Mouse (Mus musculus) limb, embryonic 14.5 days (tissue): ENCODE results near the gene Grap2. TPM values are rescaled to one million over a fixed set of nuclear protein-coding genes. Genes with fewer than 3 reads are reported as not detected.

ENCODE experiments used
- ATAC-seq: fragments of 200-750 bp; cut with Nextera tagmentation; 2 replicates; pipeline ENCODE4 v1.8.0; 2017; ENCODE audit warnings: low read depth, moderate number of reproducible peaks, moderate TSS enrichment; ENCODE audit not compliant: low FRiP score
- DNase-seq: peaks from one replicate; pipeline ENCODE4 v3.0.0-alpha.2; 2015; ENCODE audit warnings: low spot score
- H3K27ac ChIP-seq: fragments of 300-500 bp; sonication (generic); replicated peaks from 2 replicates; pipeline ENCODE4 v1.5.1; 2014; ENCODE audit warnings: low read depth, mild to moderate bottlenecking, low read length, moderate library complexity, mixed read lengths
- H3K27me3 ChIP-seq: fragments of 300-500 bp; sonication (generic); 2 replicates; pipeline ENCODE4 v1.6.1; 2014; ENCODE audit warnings: low read length, mixed read lengths; ENCODE audit not compliant: control insufficient read depth, insufficient read depth
- H3K36me3 ChIP-seq: fragments of 300-500 bp; sonication (generic); 2 replicates; pipeline ENCODE4 v1.6.1; 2014; ENCODE audit warnings: mild to moderate bottlenecking, low read length, moderate library complexity, mixed read lengths; ENCODE audit not compliant: control insufficient read depth, insufficient read depth
- H3K4me1 ChIP-seq: fragments of 300-500 bp; sonication (generic); 2 replicates; pipeline ENCODE4 v1.6.1; 2014; ENCODE audit warnings: antibody characterized with exemption, low read length, mixed read lengths; ENCODE audit not compliant: control insufficient read depth, insufficient read depth
- H3K4me2 ChIP-seq: fragments of 300-500 bp; sonication (generic); replicated peaks from 2 replicates; pipeline ENCODE4 v1.6.1; 2014; ENCODE audit warnings: low read depth, mild to moderate bottlenecking, low read length, moderate library complexity; ENCODE audit not compliant: severe bottlenecking
- H3K4me3 ChIP-seq: fragments of 300-500 bp; sonication (generic); replicated peaks from 2 replicates; pipeline ENCODE4 v1.5.1; 2014; ENCODE audit warnings: low read length
- H3K9ac ChIP-seq: fragments of 300-500 bp; sonication (generic); 2 replicates; pipeline ENCODE4 v1.6.1; 2014; ENCODE audit warnings: mild to moderate bottlenecking, low read depth, low read length, moderate library complexity; ENCODE audit not compliant: severe bottlenecking
- H3K9me3 ChIP-seq: fragments of 300-500 bp; sonication (generic); 2 replicates; pipeline ENCODE4 v1.6.1; 2016; ENCODE audit warnings: low read length; ENCODE audit not compliant: control insufficient read depth
- POLR2A ChIP-seq: fragments of 200-500 bp; IDR thresholded peaks from 2 replicates; pipeline ENCODE4 v1.8.0; 2012; ENCODE audit warnings: inconsistent platforms, mild to moderate bottlenecking, moderate library complexity, borderline replicate concordance; ENCODE audit not compliant: insufficient read depth, insufficient read length; ENCODE audit errors: extremely low read depth
- WGBS: fragments of 180-500 bp; shearing (Covaris S2); extraction: QIAGEN DNeasy Blood & Tissue Kit; methylation state at CpG from one replicate; pipeline ENCODE4 v1.1.7; 2014; 5-methylcytosine and 5-hydroxymethylcytosine counted together
- polyA plus RNA-seq, 2 experiments: library from polyadenylated mRNA; depleted of rRNA in 1 of 2; stranded (reverse) in 1 of 2; unstranded in 1 of 2; fragments of >200 nt; fragmentation: Nextera tagmentation in 1 of 2; extraction: Ambion mirVana in 1 of 2; gene quantifications; 2 replicates each; pipeline versions ENCODE4 v1.2.1 to v1.2.3; 2012 to 2014

The Grap2 gene
- polyA plus RNA-seq, 2 experiments = 0.36 to 1.2 TPM

DNA sequence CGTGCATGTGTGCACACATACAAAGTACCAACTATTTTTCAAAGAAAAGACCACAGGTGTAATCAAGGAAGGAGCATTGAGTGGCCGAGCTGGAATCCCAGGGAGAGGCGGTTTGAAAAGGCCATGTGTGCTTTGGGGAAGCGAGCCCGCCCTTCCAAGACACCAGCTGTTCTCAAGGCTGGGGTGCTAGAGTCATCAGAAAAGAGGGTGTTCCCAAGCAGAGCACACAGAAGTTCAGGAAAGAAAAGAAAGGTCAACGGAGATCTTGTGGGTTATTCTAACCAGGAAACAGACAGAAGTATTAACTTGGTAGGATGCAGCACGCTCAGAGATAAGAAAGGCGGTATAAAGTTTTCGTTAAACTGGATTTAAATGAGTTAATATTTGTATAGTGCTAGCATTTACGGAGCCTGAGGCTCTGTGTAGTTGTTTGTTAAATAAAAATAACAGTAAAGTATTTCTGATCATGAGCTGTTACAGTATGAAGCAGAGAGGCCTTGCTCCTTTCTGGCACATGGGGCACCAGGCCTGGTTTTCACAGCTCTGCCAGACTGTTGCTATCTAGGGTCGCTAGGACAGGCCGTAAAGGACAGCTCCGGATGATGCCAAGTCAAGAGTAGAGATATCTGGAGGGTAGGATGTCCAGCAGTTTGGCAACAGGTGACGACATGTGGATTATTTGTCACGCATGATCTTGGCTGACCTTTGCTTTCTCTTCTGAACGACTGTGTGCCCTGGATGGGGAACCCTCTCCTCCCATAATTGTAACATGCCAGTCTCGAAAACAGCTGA, 72.8 kb downstream of the Grap2 start:
- TF ChIP-seq POLR2A = no peak
- Histone ChIP-seq H3K27me3 (no peaks in the 10 kb centered on the region), H3K4me3 (no peak overlapping the region), H3K9me3 (no peaks in the 10 kb centered on the region), H3K9ac (no peak overlapping the region), H3K27ac (no peak overlapping the region), H3K4me1 (peaks cover 8% of the 10 kb centered on the region; the same call in 1 of the 2 replicates), H3K4me2 (no peak overlapping the region), H3K36me3 (no peaks in the 10 kb centered on the region)
- no peak for ATAC-seq
- WGBS = 79% methylated on average over 17 of the region's 17 CpGs
- DNase-seq = no peak

DNA sequence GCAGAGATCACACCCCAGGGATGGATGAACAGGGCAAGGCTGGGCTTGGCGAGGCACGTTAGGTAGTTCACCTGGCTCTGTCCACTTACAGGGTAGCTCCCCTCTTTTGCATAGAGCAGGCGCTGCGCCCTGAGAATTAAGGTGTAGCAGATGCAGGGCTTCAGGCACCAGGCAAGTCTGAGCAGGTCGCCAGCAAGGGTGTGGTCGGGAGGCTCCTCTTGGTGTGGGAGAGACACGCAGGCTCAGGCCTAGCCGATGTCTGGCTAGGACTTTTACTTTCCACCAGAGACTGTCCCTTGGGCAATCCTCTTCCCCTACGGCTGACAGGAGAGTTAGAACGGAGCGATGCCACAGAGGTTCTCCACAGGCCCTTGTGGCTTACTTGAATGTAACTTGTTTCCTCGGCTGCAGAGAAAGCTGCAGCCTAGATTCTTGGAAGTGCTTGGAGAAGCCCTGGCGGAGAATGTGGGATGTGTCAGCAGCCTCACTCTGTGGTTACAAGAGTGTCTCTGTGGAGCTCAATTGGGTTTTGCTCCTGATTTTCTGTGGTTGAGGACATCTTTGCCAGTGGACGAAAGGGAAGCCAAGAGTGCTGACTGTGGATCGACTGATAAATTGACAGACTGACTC, 76.7 kb downstream of the Grap2 start:
- WGBS = 61% methylated on average over 13 of the region's 15 CpGs
- H3K27ac ChIP-seq = no peak overlapping the region

GRCm38 (mm10) chr15:80650412-80650811, 78.0 kb downstream of the Grap2 start:
- Histone ChIP-seq H3K27me3 (no peaks in the 10 kb centered on the region), H3K36me3 (no peaks in the 10 kb centered on the region), H3K4me2 (no peak overlapping the region), H3K9me3 (no peaks in the 10 kb centered on the region), H3K4me1 (peaks cover 8% of the 10 kb centered on the region; the same call in 1 of the 2 replicates), H3K9ac (no peak overlapping the region), H3K27ac (no peak overlapping the region), H3K4me3 (no peak overlapping the region)
- DNase-seq = no peak
- WGBS = 67% methylated on average over 2 of the region's 2 CpGs
- no peak for ATAC-seq
- no peak for TF ChIP-seq POLR2A

More for the DNA sequence above, 76.7 kb downstream of the Grap2 start:
- Histone ChIP-seq H3K9me3 (no peaks in the 10 kb centered on the region), H3K27me3 (no peaks in the 10 kb centered on the region), H3K4me2 (no peak overlapping the region), H3K36me3 (no peaks in the 10 kb centered on the region), H3K4me1 (peaks cover 8% of the 10 kb centered on the region; the same call in 1 of the 2 replicates), H3K9ac (no peak overlapping the region), H3K4me3 (no peak overlapping the region)
- ATAC-seq (no peak), DNase-seq (no peak)
- TF ChIP-seq POLR2A = no peak

DNA sequence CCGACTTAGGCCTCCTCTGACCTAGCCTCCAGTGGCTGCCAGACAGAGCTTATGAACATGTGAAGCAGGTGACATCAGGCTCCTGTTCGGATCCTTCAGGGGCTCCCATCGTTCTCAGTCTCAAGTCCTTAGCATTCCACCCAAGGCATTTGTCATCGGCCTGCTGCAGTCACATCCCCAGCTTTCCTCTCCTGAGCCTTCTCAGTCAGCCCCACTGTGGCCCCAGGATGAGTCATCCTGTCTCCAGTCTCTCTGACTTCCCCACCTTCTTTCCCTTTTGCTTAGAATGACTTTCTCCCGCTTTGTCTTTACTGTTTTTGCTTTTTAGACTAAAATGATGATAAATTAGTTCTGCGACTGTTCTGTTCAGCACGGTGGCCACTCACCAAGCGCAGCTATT, 81.5 kb downstream of the Grap2 start:
- ATAC-seq = no peak
- WGBS = 67% methylated on average over 8 of the region's 8 CpGs

GRCm38 (mm10) chr15:80658815-80659471, 86.5 kb downstream of the Grap2 start:
- Histone ChIP-seq H3K9me3 (no peaks in the 10 kb centered on the region), H3K27me3 (no peaks in the 10 kb centered on the region), H3K4me1 (no peaks in the 10 kb centered on the region), H3K4me3 (no peak overlapping the region), H3K9ac (no peak overlapping the region), H3K27ac (no peak overlapping the region), H3K4me2 (no peak overlapping the region), H3K36me3 (no peaks in the 10 kb centered on the region)
- DNase-seq (no peak), ATAC-seq (no peak)
- TF ChIP-seq POLR2A = no peak
- 69% methylated on average over 6 of the region's 6 CpGs for WGBS

More for the DNA sequence above, 81.5 kb downstream of the Grap2 start:
- TF ChIP-seq POLR2A = no peak
- peaks cover 3% of the 10 kb centered on the region; the same call in 1 of the 2 replicates for H3K4me1 ChIP-seq
- no peak overlapping the region for H3K27ac ChIP-seq
- H3K9me3 ChIP-seq = no peaks in the 10 kb centered on the region
- no peak overlapping the region for H3K9ac ChIP-seq
- H3K36me3 ChIP-seq = no peaks in the 10 kb centered on the region
- DNase-seq = no peak
- H3K4me2 ChIP-seq = no peak overlapping the region
- no peaks in the 10 kb centered on the region for H3K27me3 ChIP-seq
- H3K4me3 ChIP-seq = no peak overlapping the region
